Mouse (Mus musculus): ENCODE measurements around the gene Apoh. TPM values are rescaled to one million over a fixed set of nuclear protein-coding genes. Genes with fewer than 3 reads are reported as not detected.

Gene Apoh
- total RNA-seq (2021): under 1 TPM; 0.28 to 0.69 TPM

- DNase-seq (ENCODE audit: extremely low spot score in 1 of 2, low spot score in 2 of 2): peak; percentile 36 to 59
- intact Hi-C loops (cut with DNase I): loop anchor here (10.0 kb wide), 1 partner anchor 188 kb away; no protein-coding TSS in a partner anchor
Observed at GRCm38 (mm10) chr11:108342781-108343768, at the start of gene Apoh. Gene Apoh, plus strand, starts transcription at chr11:108343354.

DNA sequence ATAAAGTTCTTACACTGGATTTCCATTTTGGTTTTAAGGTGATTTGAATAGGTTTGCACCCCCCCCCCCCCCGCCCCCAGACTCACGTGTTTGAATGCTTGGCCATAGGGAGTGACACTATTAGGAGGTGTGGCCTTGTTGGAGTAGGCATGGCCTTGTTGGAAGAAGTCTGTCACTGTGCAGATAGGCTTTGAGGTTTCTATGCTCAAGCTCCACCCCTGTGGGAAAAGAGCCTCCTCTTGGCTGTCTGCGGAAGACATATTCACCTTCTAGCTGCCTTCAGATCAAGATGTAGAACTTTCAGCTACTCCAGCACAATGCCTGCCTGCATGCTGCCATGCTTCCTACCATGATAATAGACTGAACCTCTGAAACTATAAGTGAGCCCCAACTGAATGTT, 49.3 kb upstream of the Apoh start:
- intact Hi-C loops (cut with DNase I): no loop called here
- DNase-seq (ENCODE audit: extremely low spot score in 1 of 2, low spot score in 2 of 2): no peak

DNA sequence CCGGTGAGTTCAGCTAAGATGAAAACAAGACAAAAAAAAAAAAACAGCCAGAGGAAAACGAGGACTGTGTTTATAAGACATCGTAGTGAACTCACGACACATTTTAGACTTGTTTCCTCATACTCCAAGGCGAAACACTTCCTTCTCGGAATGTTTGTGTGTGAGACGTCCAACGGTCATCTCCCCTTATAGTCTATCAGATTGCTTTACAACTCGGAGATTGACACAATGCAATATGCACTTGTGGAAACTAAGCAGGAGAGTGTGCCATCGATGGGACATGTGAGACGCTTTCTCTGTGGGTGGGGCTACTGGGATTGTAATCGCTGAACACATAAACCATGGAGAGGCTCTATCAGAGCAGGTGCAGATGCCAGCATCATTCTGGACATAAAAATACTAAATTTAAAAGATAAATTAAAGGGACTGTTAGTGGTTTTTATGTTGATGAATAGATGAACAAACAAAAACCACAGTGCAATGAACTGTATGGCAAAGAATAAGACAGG, 48.8 kb upstream of the Apoh start:
- intact Hi-C loops (cut with DNase I): no loop called here

GRCm38 (mm10) chr11:108295373-108295772, 47.8 kb upstream of the Apoh start:
- intact Hi-C loops (cut with DNase I): no loop called here
- no peak for DNase-seq (ENCODE audit: extremely low spot score in 1 of 2, low spot score in 2 of 2)

More for the DNA sequence above, 48.8 kb upstream of the Apoh start:
- no peak for DNase-seq (ENCODE audit: extremely low spot score in 1 of 2, low spot score in 2 of 2)

DNA sequence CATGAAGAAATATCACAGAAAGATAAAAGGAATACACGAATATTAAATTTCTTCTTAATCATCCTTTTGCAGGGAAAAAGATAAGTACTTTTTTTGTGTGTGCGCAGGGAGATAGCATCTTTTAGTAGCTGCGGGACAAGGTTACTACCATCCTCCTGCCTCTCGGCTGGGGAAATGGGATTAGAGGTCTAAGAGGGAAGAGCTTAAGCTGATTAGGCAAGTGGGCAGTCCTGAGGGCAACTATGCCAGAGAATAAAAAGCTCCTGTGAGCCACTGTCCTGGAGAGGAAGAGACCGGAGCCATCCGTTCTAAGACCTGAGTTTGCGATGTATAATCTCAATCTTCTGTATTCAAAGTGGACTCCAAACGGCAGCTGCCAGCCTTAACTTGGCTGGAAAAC, 45.2 kb upstream of the Apoh start:
- DNase-seq (ENCODE audit: extremely low spot score in 1 of 2, low spot score in 2 of 2): no peak

DNA sequence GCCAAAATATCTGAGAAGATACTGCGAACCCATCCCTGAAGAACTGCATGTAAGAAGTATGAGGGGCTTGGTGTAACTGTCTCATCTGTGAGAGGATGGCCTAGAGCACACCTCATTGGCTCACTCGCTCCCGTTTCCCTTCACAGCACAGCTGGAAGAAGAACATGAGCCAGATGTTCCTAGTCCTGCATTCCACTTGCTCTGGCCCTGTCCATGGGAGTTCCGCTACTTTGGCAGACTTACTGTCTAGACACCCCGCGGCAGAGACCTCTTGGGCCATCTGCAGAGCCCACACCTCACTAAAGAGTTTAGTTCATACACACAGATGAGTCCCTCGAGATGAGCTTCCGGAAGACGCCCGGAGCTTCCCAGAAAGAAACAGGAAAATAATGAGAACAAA, 43.2 kb upstream of the Apoh start:
- DNase-seq (ENCODE audit: extremely low spot score in 1 of 2, low spot score in 2 of 2): peak in 1 of 2 experiments; percentile 36
- intact Hi-C loops (cut with DNase I): no loop called here

More for the DNA sequence above, 45.2 kb upstream of the Apoh start:
- intact Hi-C loops (cut with DNase I): no loop called here

- intact Hi-C loops (cut with DNase I): no loop called here
- DNase-seq (ENCODE audit: extremely low spot score in 1 of 2, low spot score in 2 of 2): no peak
Observed at GRCm38 (mm10) chr11:108300443-108300842, 42.7 kb upstream of the Apoh start.

GRCm38 (mm10) chr11:108301036-108301435, 42.1 kb upstream of the Apoh start:
- no peak for DNase-seq (ENCODE audit: extremely low spot score in 1 of 2, low spot score in 2 of 2)
- intact Hi-C loops (cut with DNase I): no loop called here

- intact Hi-C loops (cut with DNase I): no loop called here
- DNase-seq (ENCODE audit: extremely low spot score in 1 of 2, low spot score in 2 of 2): no peak
Observed at GRCm38 (mm10) chr11:108301796-108302490, 41.2 kb upstream of the Apoh start.

DNA sequence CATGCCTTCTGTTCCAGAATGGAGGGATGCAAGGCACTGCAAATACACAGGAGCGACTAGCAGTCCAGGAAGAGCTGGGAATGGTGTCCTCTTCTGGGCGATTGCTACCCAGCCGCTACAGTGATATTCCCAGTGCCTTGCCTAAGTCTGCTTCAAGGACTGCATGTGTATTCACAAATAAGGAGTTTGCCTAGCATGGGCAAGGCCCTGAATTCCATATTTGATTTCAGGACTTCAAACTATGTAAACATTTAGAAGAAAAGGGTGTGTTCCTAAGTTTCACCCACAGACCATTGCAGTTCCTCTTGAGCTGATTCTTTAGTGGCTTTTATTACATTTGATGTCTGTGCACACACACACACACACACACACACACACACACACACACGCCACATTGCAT, 39.4 kb upstream of the Apoh start:
- DNase-seq (ENCODE audit: extremely low spot score in 1 of 2, low spot score in 2 of 2): no peak
- intact Hi-C loops (cut with DNase I): no loop called here

DNA sequence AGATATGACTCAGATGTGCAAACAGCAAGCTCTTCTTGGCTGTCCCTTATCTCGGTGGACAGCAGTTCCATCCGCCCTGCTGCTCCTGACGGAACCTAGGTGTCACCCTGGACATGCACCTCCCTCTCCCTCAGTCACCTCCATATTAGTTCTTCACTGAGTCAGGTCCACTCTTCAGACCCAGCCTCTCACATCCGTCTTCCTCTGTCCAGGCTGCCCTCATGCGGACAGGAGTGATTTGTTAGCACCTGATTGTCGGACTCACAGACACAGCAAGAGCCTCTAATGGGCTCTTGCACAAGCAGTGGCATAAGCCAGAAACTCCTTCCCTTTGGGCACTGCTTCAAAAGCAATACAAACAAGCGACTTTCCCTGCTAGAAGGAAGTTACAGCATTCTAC, 35.9 kb upstream of the Apoh start:
- no peak for DNase-seq (ENCODE audit: extremely low spot score in 1 of 2, low spot score in 2 of 2)
- intact Hi-C loops (cut with DNase I): no loop called here

GRCm38 (mm10) chr11:108308253-108308652, 34.9 kb upstream of the Apoh start:
- DNase-seq (ENCODE audit: extremely low spot score in 1 of 2, low spot score in 2 of 2): no peak
- intact Hi-C loops (cut with DNase I): no loop called here

DNA sequence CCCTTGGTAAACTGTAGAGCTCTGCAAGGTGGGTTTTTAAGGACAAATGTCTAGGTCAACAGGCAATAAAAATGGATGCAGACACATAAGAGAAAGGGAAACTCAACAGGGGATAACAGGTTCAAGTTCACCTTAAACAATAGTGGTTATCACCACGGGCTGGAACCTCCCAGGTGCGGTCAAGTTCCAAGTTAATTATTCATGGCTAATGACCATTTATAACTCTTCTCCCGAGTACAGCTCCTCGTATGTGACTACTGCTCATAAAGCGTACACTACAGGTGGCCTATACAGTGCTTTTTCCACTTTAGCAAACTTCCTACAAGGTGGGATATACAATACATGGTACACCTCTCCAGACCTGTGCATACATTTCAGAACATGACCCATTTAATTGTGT, 33.4 kb upstream of the Apoh start:
- intact Hi-C loops (cut with DNase I): no loop called here

GRCm38 (mm10) chr11:108311912-108312311, 31.2 kb upstream of the Apoh start:
- intact Hi-C loops (cut with DNase I): no loop called here
- no peak for DNase-seq (ENCODE audit: extremely low spot score in 1 of 2, low spot score in 2 of 2)

More for the DNA sequence above, 33.4 kb upstream of the Apoh start:
- no peak for DNase-seq (ENCODE audit: extremely low spot score in 1 of 2, low spot score in 2 of 2)

- intact Hi-C loops (cut with DNase I): no loop called here
- no peak for DNase-seq (ENCODE audit: extremely low spot score in 1 of 2, low spot score in 2 of 2)
Observed at GRCm38 (mm10) chr11:108312516-108312915, 30.6 kb upstream of the Apoh start.

GRCm38 (mm10) chr11:108315736-108316135, 27.4 kb upstream of the Apoh start:
- DNase-seq (ENCODE audit: extremely low spot score in 1 of 2, low spot score in 2 of 2): no peak
- intact Hi-C loops (cut with DNase I): no loop called here

GRCm38 (mm10) chr11:108317878-108318277, 25.3 kb upstream of the Apoh start:
- DNase-seq (ENCODE audit: extremely low spot score in 1 of 2, low spot score in 2 of 2): no peak
- intact Hi-C loops (cut with DNase I): no loop called here

GRCm38 (mm10) chr11:108319162-108319561, 24.0 kb upstream of the Apoh start:
- DNase-seq (ENCODE audit: extremely low spot score in 1 of 2, low spot score in 2 of 2): no peak
- intact Hi-C loops (cut with DNase I): no loop called here

DNA sequence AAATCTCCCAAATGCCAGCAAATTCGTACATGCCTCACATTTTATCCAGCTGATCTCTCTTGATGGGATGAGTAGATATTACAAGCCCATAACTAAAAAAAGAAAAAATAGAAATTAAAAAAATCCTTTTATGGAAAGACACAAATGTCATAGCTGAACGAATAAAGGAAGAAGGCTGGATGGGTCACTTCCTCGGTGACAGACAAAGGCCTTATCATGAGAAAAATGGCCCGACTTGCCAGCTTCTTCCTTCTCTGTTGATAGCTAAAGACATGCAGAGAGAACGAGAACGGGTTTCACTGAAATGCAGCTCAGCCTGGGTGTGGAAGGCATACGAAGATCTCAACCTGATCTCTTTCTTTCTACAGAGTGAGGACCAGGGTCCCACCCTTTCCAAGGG, 22.6 kb upstream of the Apoh start:
- intact Hi-C loops (cut with DNase I): no loop called here
- DNase-seq (ENCODE audit: extremely low spot score in 1 of 2, low spot score in 2 of 2): no peak

DNA sequence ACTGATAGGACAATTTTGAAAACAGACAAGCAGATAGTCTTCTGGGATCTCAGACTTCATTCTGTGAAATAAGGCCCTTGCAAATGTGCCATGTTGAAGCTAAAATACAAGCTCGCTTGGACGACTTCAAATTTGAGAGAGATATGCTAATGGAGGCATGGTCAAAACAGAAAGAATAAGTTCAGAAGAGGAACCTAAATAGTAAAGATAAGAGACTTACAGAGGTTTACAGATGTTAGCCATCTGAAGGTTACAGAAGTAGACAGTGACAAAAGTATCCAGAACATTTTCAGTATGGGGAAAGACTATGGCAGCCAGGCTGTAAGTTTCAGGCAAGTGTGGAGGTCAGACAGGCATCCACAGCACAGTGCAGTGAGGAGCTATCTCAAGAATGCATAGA, 21.0 kb upstream of the Apoh start:
- intact Hi-C loops (cut with DNase I): no loop called here
- DNase-seq (ENCODE audit: extremely low spot score in 1 of 2, low spot score in 2 of 2): no peak

Data from left cerebral cortex, postnatal 10 days (tissue).